Mouse (Mus musculus) heart, adult 2 months (tissue): ENCODE measurements around the gene Crb1.

Experiments used
- CTCF ChIP-seq: fragments of 200-600 bp; IDR thresholded peaks from 2 replicates; pipeline ENCODE4 v1.8.1; 2022; ENCODE audit warnings: antibody characterized with exemption, mild to moderate bottlenecking, moderate library complexity
- EP300 ChIP-seq: fragments of 200-500 bp; IDR thresholded peaks from 2 replicates; pipeline ENCODE4 v1.6.1; 2011; ENCODE audit warnings: low read depth, low read length, control low read depth; ENCODE audit not compliant: insufficient read depth
- POLR2A ChIP-seq: fragments of 200-500 bp; IDR thresholded peaks from 2 replicates; pipeline ENCODE4 v1.6.1; 2011; ENCODE audit warnings: mild to moderate bottlenecking, low read depth, low read length, control low read depth; ENCODE audit not compliant: insufficient read depth

DNA sequence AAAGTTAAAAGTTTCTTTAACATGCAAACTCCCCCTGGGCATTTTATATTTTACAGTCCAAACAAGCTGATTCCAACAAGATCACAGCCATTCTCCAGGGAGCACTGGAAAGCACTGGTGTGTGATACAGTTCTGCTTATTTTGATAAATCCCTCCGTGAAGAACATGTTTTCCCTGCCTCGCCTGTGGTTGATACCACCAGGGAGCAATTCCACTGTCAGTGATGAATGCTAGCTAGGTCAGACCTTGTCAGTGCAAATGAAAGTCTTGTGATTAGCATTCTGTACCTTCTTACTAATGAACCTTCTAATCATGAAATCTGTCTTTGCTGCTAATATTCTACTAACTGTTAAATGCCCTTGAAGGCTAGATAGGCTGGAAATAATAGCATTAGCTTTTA, 14.8 kb upstream of the Crb1 start:
- TF ChIP-seq POLR2A (no peak), CTCF (no peak), EP300 (no peak)
